Mouse (Mus musculus) forebrain, embryonic 11.5 days (tissue): ENCODE measurements around the gene Zbtb7b. TPM values are rescaled to one million over a fixed set of nuclear protein-coding genes. Genes with fewer than 3 reads are reported as not detected.
A peak's percentile ranks its signal among the peaks of the same experiment; 100 is the strongest.

Source experiments
- ATAC-seq: fragments of 200-750 bp; cut with Nextera tagmentation; replicated peaks from 2 replicates; pipeline ENCODE4 v1.8.0; 2017; ENCODE audit warnings: moderate TSS enrichment; ENCODE audit not compliant: low FRiP score
- DNase-seq: peaks from one replicate; pipeline ENCODE4 v3.0.0-alpha.2; 2017; ENCODE audit warnings: low spot score
- H3K27ac ChIP-seq: fragments of 300-500 bp; sonication (generic); 2 replicates; pipeline ENCODE4 v1.5.1; 2014; ENCODE audit warnings: low read depth, low read length
- H3K27me3 ChIP-seq: fragments of 300-500 bp; sonication (generic); 2 replicates; pipeline ENCODE4 v1.6.1; 2014; ENCODE audit warnings: mild to moderate bottlenecking, low read length, mixed read lengths; ENCODE audit not compliant: control insufficient read depth, insufficient read depth
- H3K36me3 ChIP-seq: fragments of 300-500 bp; sonication (generic); 2 replicates; pipeline ENCODE4 v1.6.1; 2014; ENCODE audit warnings: mild to moderate bottlenecking, low read length, moderate library complexity, mixed read lengths; ENCODE audit not compliant: control insufficient read depth, insufficient read depth
- H3K4me1 ChIP-seq: fragments of 300-500 bp; sonication (generic); replicated peaks from 2 replicates; pipeline ENCODE4 v1.6.1; 2014; ENCODE audit warnings: low read length, mixed read lengths; ENCODE audit not compliant: control insufficient read depth, insufficient read depth
- H3K4me2 ChIP-seq: fragments of 300-500 bp; sonication (generic); 2 replicates; pipeline ENCODE4 v1.6.1; 2014; ENCODE audit warnings: low read depth, mild to moderate bottlenecking, low read length, moderate library complexity, mixed read lengths; ENCODE audit not compliant: severe bottlenecking
- H3K4me3 ChIP-seq: fragments of 300-500 bp; sonication (generic); 2 replicates; pipeline ENCODE4 v1.5.1; 2014; ENCODE audit warnings: low read depth, low read length
- H3K9ac ChIP-seq: fragments of 300-500 bp; sonication (generic); 2 replicates; pipeline ENCODE4 v1.6.1; 2014; ENCODE audit warnings: low read length
- H3K9me3 ChIP-seq: fragments of 300-500 bp; sonication (generic); 2 replicates; pipeline ENCODE4 v1.6.1; 2016; ENCODE audit warnings: low read length, mixed read lengths; ENCODE audit not compliant: control insufficient read depth
- whole genome bisulfite sequencing: fragments of 180-500 bp; shearing (Covaris S2); extraction: QIAGEN DNeasy Blood & Tissue Kit; methylation state at CpG from one replicate; pipeline ENCODE4 v1.1.7; 2014; 5-methylcytosine and 5-hydroxymethylcytosine counted together
- polyA plus RNA-seq: library from polyadenylated mRNA; unstranded; fragments of >200 nt; fragmentation: Nextera tagmentation; extraction: Ambion mirVana; gene quantifications from 2 replicates; pipeline ENCODE4 v1.2.1, GENCODE M21; 2014

Gene Zbtb7b
- polyA plus RNA-seq, 1 experiment from 2014 or later, result 1.4 TPM

DNA sequence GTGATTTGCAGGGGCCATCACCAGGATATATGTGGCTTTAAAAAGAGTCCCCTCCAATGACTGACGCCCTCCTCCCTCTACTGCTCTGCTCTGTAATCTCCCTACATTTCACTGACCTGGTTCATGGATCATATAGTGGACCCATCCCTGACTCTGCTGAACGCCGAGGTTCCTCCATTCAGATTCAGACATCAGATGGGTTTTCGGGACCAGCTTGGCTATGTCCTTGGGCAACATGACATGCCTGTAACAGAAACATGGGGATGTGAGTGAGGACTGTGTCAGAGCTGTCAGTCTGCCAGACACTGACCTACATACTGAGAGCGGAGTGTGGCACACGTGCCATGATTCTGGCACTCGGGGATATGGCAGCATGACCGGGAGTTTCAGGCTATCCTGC is 21.6 kb upstream of the Zbtb7b start:
- no peak overlapping the region for H3K27ac ChIP-seq
- H3K4me1 ChIP-seq, result peaks cover 19% of the 10 kb centered on the region
- peaks cover 14% of the 10 kb centered on the region for H3K36me3 ChIP-seq
- ATAC-seq (no peak), DNase-seq (no peak)
- H3K9me3 ChIP-seq, result no peaks in the 10 kb centered on the region
- no peaks in the 10 kb centered on the region for H3K27me3 ChIP-seq
- H3K9ac ChIP-seq, result no peak overlapping the region
- no peak overlapping the region for H3K4me3 ChIP-seq
- H3K4me2 ChIP-seq, result no peak overlapping the region
- WGBS, result 97% methylated on average over 8 of the region's 8 CpGs

DNA sequence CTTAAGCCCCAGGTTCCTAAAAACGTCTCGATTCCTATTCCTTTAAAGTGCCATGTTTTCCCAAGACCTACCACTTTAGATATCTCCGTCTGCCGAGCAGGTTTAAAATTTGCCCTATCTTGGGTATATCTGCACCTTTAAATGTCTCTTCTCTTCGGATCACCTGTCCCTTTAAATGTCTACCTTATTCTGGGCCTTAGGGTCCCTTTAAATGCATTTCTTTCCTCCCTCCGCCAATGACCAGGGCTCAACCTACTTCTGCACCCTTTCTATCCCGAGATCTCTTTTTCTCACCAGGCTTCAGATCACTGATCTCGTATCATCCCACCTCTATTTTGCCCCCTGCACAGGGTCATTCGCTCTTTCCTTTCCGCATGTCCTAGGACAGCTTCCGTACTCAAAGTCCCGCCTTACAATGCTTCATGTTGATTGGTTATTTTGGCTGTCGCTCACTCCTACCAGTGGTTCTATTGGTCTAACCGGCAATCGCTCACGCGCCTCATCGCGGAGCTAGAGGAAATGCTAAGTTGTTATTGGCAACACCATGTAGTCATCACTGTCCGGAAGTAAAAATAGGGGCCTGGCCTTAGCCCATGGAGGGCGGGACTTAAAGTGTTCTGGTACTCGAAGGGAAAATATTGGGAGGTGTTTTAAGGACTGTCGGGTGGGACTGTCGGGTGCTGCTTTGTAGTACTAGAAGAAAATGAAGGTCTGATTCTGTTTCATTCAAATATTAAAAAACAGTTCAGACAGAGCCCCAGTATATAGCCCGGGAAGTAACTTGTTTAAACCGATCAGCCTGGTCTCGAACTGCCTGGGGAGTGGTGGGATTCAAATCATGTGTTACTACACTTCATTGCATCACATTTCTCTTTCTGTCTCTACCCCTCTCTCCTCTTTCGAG is 17.2 kb upstream of the Zbtb7b start, which contains the start of gene Flad1:
TSS of gene Flad1 (minus strand) at position 381 of the 904 bp plus-strand sequence.
- Histone ChIP-seq H3K9me3 (no peaks in the 10 kb centered on the region), H3K27ac (no peak within 1 kb of the TSS), H3K4me2 (peak within 1 kb of the TSS; percentile 60), H3K4me3 (peak within 1 kb of the TSS; percentile 39), H3K36me3 (peaks cover 14% of the 10 kb centered on the region), H3K9ac (peak within 1 kb of the TSS; percentile 49), H3K27me3 (no peaks in the 10 kb centered on the region), H3K4me1 (peaks cover 9% of the 10 kb centered on the region)
- ATAC-seq (peak; percentile 100), DNase-seq (peak; percentile 96)
- 6% methylated on average over 28 of the region's 28 CpGs for WGBS

DNA sequence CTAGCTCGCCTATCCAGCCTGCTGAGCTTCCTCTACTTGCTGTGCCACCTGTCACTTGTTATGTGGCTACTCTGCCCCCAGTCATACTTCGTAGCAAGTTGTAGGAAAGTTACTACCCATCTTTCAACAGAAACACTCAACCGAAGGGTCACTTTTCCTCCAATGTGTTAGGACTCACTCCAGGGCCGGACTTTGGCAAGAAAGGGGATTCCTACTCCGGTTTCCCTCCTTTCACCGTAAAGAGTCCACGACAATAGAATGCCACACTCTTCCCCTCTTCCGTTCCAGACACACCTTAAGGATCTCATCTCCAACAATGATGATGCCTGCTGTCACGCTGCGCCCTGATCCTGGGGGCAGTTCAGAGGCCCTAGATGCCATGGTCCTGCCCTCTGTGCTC is 16.3 kb upstream of the Zbtb7b start:
- Histone ChIP-seq H3K4me1 (peaks cover 5% of the 10 kb centered on the region; the same call in 1 of the 2 replicates), H3K27me3 (no peaks in the 10 kb centered on the region), H3K4me3 (peak overlapping the region; percentile 39), H3K4me2 (peak overlapping the region; percentile 60), H3K9ac (peak overlapping the region; percentile 49), H3K27ac (no peak overlapping the region), H3K36me3 (peaks cover 11% of the 10 kb centered on the region), H3K9me3 (no peaks in the 10 kb centered on the region)
- no peak for ATAC-seq
- WGBS, result 81% methylated on average over 10 of the region's 10 CpGs
- no peak for DNase-seq

DNA sequence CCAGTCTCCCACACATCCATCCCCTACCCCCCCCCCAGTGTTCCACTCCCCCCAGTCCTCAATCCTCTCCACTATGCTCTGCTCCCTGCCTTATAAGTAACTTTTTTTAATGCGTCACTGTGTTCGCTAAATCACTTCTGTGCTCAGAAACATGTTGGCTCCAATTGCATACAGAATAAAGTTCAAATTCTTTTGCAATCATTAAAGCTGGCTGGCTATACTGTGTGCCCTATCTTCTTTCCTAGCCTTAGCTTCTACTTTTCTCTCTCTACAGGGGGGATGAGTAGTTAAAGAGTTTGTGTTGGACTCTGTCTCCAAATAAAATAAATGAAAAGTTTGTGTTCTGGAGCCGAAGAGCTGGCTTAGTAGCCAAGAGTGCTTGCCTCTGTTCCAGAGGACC is 15.1 kb upstream of the Zbtb7b start:
- no peaks in the 10 kb centered on the region for H3K27me3 ChIP-seq
- ATAC-seq, result no peak
- H3K4me3 ChIP-seq, result no peak overlapping the region
- H3K9ac ChIP-seq, result no peak overlapping the region
- no peak overlapping the region for H3K4me2 ChIP-seq
- no peak for DNase-seq
- H3K4me1 ChIP-seq, result peaks cover 5% of the 10 kb centered on the region; the same call in 1 of the 2 replicates
- peaks cover 3% of the 10 kb centered on the region for H3K36me3 ChIP-seq
- H3K9me3 ChIP-seq, result no peaks in the 10 kb centered on the region
- H3K27ac ChIP-seq, result no peak overlapping the region
- 96% methylated on average over 3 of the region's 3 CpGs for WGBS

DNA sequence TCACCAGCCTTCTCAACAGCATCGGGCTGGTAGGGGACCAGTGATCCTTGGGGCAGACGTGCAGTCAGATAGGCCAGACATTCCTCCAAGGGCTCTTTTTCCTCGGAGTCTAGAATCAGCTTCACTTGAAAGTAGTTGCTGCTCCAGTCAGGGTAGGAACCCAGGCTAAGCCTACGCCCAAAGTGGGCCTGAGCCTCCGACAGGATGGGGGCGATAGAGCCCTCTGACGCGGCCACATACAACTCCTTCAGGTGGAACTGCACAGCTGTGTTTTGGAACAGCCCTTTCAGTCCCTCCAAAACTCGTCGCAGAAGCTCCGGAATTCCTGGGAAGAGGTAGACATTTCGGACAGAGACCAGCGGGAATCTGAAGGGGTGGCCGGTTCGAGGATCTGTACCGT is 13.9 kb upstream of the Zbtb7b start:
- Histone ChIP-seq H3K27ac (no peak overlapping the region), H3K4me1 (peaks cover 5% of the 10 kb centered on the region; the same call in 1 of the 2 replicates), H3K4me3 (no peak overlapping the region), H3K36me3 (no peaks in the 10 kb centered on the region; the same call in 1 of the 2 replicates), H3K4me2 (no peak overlapping the region), H3K27me3 (no peaks in the 10 kb centered on the region), H3K9ac (no peak overlapping the region), H3K9me3 (no peaks in the 10 kb centered on the region)
- 65% methylated on average over 16 of the region's 16 CpGs for WGBS
- ATAC-seq (no peak), DNase-seq (no peak)

DNA sequence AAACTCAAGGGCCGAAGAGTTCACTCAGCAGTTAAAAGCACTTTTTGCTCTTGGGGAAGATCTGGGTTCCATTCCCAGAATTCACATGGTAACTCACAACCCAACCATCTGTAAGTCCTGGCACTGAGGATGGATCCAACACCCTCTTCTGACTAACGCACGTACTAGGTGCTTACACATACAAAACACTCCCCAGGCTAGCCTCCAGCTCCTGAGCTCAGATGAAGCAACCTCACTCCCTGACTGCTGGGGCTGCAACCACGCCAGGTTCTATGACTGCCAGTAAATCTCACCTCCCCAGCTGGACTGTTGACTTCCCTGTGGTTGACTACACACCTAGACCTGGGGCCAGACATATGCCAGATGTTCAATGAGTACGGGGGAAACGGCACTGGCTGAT is 12.3 kb upstream of the Zbtb7b start:
- Histone ChIP-seq H3K27ac (no peak overlapping the region), H3K36me3 (no peaks in the 10 kb centered on the region; the same call in 1 of the 2 replicates), H3K4me3 (no peak overlapping the region), H3K9ac (no peak overlapping the region), H3K27me3 (no peaks in the 10 kb centered on the region), H3K4me2 (no peak overlapping the region), H3K4me1 (peaks cover 5% of the 10 kb centered on the region; the same call in 1 of the 2 replicates), H3K9me3 (no peaks in the 10 kb centered on the region)
- no peak for DNase-seq
- no peak for ATAC-seq
- 90% methylated on average over 6 of the region's 6 CpGs for WGBS

DNA sequence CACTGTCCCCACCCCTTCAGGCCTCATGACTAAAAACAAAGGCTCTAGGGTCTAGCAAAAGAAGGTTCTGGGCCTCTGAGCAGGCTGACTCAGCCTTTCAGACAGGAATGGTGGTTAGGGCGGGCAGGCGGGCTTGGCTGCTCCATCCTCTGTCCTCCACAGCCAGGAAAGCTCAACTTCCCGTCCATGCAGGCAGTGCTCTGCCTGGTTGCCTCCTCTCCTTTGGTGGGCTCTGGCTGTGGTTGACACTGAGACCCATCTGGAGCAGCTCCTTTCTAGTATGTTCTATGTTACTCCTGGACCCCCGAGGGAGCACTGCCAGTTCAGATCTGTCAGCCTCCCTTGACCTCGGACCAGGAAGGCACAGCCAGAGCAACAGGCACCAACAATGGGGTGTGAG is 8.1 kb upstream of the Zbtb7b start, which contains the start of gene Lenep:
TSS of gene Lenep (minus strand) at position 101 of the 400 bp plus-strand sequence.
- Histone ChIP-seq H3K4me2 (no peak within 1 kb of the TSS), H3K4me3 (no peak within 1 kb of the TSS), H3K27me3 (no peaks in the 10 kb centered on the region), H3K9me3 (no peaks in the 10 kb centered on the region), H3K36me3 (no peaks in the 10 kb centered on the region; the same call in 1 of the 2 replicates), H3K4me1 (no peaks in the 10 kb centered on the region), H3K9ac (no peak within 1 kb of the TSS), H3K27ac (no peak within 1 kb of the TSS)
- no peak for DNase-seq
- ATAC-seq, result no peak
- 84% methylated on average over 5 of the region's 5 CpGs for WGBS

DNA sequence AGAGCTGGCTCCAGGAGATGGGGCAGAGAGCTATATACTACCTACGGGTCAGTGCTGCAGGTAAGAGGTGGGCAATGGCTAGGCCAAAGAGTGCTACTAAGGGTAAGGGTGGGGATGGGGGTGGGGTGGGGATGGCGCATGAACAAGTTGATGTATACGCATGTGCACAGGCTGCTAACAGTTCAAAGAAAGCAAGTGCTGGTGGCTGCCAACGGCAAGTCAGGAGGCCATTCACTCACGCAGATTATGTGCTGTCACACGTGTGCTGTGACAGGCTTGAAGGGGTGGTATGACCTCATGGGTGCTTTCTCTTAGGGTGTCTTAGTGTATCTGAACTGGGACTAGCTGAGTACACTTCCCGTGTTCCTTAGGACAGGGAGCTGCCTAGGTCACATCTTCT is 6.8 kb upstream of the Zbtb7b start:
- DNase-seq (no peak), ATAC-seq (no peak)
- H3K9me3 ChIP-seq, result no peaks in the 10 kb centered on the region
- no peak overlapping the region for H3K9ac ChIP-seq
- H3K4me1 ChIP-seq, result no peaks in the 10 kb centered on the region; the same call in 1 of the 2 replicates
- H3K4me2 ChIP-seq, result no peak overlapping the region
- no peaks in the 10 kb centered on the region for H3K27me3 ChIP-seq
- no peak overlapping the region for H3K4me3 ChIP-seq
- 89% methylated on average over 7 of the region's 7 CpGs for WGBS
- no peaks in the 10 kb centered on the region for H3K36me3 ChIP-seq
- H3K27ac ChIP-seq, result no peak overlapping the region
